Mouse (Mus musculus) embryonic facial prominence, embryonic 14.5 days (tissue): ENCODE measurements around the gene Ctnnd2. TPM values are rescaled to one million over a fixed set of nuclear protein-coding genes. Genes with fewer than 3 reads are reported as not detected.
A peak's percentile ranks its signal among the peaks of the same experiment; 100 is the strongest.

ENCODE experiments used
- ATAC-seq: fragments of 200-750 bp; cut with Nextera tagmentation; 2 replicates; pipeline ENCODE4 v1.8.0; 2017; ENCODE audit warnings: low read depth, moderate number of reproducible peaks, moderate TSS enrichment
- DNase-seq: peaks from one replicate; pipeline ENCODE4 v3.0.0-alpha.2; 2015; ENCODE audit warnings: low spot score
- H3K27ac ChIP-seq: fragments of 300-500 bp; sonication (generic); replicated peaks from 2 replicates; pipeline ENCODE4 v1.5.1; 2014; ENCODE audit warnings: low read depth, mild to moderate bottlenecking, low read length, moderate library complexity
- H3K27me3 ChIP-seq: fragments of 300-500 bp; sonication (generic); replicated peaks from 2 replicates; pipeline ENCODE4 v1.6.1; 2014; ENCODE audit warnings: low read length; ENCODE audit not compliant: control insufficient read depth, insufficient read depth
- H3K36me3 ChIP-seq: fragments of 300-500 bp; sonication (generic); 2 replicates; pipeline ENCODE4 v1.6.1; 2014; ENCODE audit warnings: low read length, mixed read lengths; ENCODE audit not compliant: control insufficient read depth, insufficient read depth
- H3K4me1 ChIP-seq: fragments of 300-500 bp; sonication (generic); 2 replicates; pipeline ENCODE4 v1.6.1; 2014; ENCODE audit warnings: antibody characterized with exemption, low read length; ENCODE audit not compliant: control insufficient read depth, insufficient read depth
- H3K4me2 ChIP-seq: fragments of 300-500 bp; sonication (generic); 2 replicates; pipeline ENCODE4 v1.6.1; 2014; ENCODE audit warnings: low read depth, mild to moderate bottlenecking, low read length, moderate library complexity, mixed read lengths
- H3K4me3 ChIP-seq: fragments of 300-500 bp; sonication (generic); 2 replicates; pipeline ENCODE4 v1.5.1; 2014; ENCODE audit warnings: low read depth, mild to moderate bottlenecking, low read length
- H3K9ac ChIP-seq: fragments of 300-500 bp; sonication (generic); 2 replicates; pipeline ENCODE4 v1.6.1; 2014; ENCODE audit warnings: low read depth, mild to moderate bottlenecking, low read length, moderate library complexity, mixed read lengths
- H3K9me3 ChIP-seq: fragments of 300-500 bp; sonication (generic); 2 replicates; pipeline ENCODE4 v1.6.1; 2016; ENCODE audit warnings: low read length; ENCODE audit not compliant: control insufficient read depth
- WGBS: fragments of 180-500 bp; shearing (Covaris S2); extraction: QIAGEN DNeasy Blood & Tissue Kit; methylation state at CpG from one replicate; pipeline ENCODE4 v1.1.7; 2014; 5-methylcytosine and 5-hydroxymethylcytosine counted together
- polyA plus RNA-seq: library from polyadenylated mRNA; unstranded; fragments of >200 nt; fragmentation: Nextera tagmentation; extraction: Ambion mirVana; gene quantifications from 2 replicates; pipeline ENCODE4 v1.2.1, GENCODE M21; 2014

Gene Ctnnd2
- polyA plus RNA-seq, 1 experiment from 2014 or later, result 7.9 TPM

- Histone ChIP-seq H3K4me3 (no peak overlapping the region), H3K9me3 (no peaks in the 10 kb centered on the region), H3K4me2 (no peak overlapping the region), H3K36me3 (no peaks in the 10 kb centered on the region), H3K27me3 (no peaks in the 10 kb centered on the region), H3K9ac (no peak overlapping the region), H3K4me1 (no peaks in the 10 kb centered on the region), H3K27ac (no peak overlapping the region)
- ATAC-seq, result no peak
- DNase-seq, result no peak
- 81% methylated on average over 1 of the region's 1 CpGs for WGBS
Observed at GRCm38 (mm10) chr15:30974436-30974835, 802.0 kb downstream of the Ctnnd2 start.

GRCm38 (mm10) chr15:30974991-30975775, 802.8 kb downstream of the Ctnnd2 start:
- H3K4me3 ChIP-seq, result no peak overlapping the region
- no peaks in the 10 kb centered on the region for H3K4me1 ChIP-seq
- no peak overlapping the region for H3K9ac ChIP-seq
- H3K27me3 ChIP-seq, result no peaks in the 10 kb centered on the region
- no peak overlapping the region for H3K27ac ChIP-seq
- H3K9me3 ChIP-seq, result no peaks in the 10 kb centered on the region
- 77% methylated on average over 16 of the region's 16 CpGs for WGBS
- no peaks in the 10 kb centered on the region for H3K36me3 ChIP-seq
- DNase-seq (peak; percentile 5), ATAC-seq (no peak)
- H3K4me2 ChIP-seq, result no peak overlapping the region

DNA sequence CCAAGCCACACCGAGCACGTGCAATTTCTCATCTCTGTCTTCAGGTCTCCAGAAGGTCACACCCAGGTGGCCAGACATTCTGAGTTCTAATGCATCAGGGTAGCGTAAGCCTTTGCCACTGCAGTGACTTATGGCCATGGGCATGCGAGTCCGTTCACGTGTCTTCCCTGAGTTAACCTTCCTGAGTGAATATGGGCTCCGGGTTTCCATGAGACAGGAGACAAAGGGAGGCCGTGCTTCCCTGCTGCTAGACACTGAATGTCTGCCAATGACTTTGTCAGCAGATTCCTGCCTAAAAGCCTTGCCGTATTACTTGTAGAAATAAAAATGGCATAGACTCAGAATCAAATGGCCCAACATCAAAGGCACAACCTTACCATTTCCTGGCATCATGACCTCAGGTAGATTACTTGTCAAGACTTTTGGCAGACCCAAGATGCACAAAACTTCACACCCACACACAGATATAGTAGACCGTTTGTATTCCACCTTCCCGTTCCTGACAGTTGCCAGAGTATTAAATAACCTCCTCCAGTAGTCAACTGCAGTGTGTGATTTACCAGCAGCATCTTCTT, 804.9 kb downstream of the Ctnnd2 start:
- H3K27me3 ChIP-seq, result no peaks in the 10 kb centered on the region
- no peak overlapping the region for H3K4me2 ChIP-seq
- DNase-seq (no peak), ATAC-seq (no peak)
- H3K27ac ChIP-seq, result no peak overlapping the region
- no peak overlapping the region for H3K9ac ChIP-seq
- H3K9me3 ChIP-seq, result no peaks in the 10 kb centered on the region
- 76% methylated on average over 11 of the region's 11 CpGs for WGBS
- no peak overlapping the region for H3K4me3 ChIP-seq
- H3K4me1 ChIP-seq, result no peaks in the 10 kb centered on the region
- no peaks in the 10 kb centered on the region for H3K36me3 ChIP-seq

- DNase-seq, result no peak
- Histone ChIP-seq H3K4me2 (no peak overlapping the region), H3K9me3 (no peaks in the 10 kb centered on the region), H3K27me3 (no peaks in the 10 kb centered on the region), H3K9ac (no peak overlapping the region), H3K4me1 (no peaks in the 10 kb centered on the region), H3K4me3 (no peak overlapping the region), H3K36me3 (no peaks in the 10 kb centered on the region), H3K27ac (no peak overlapping the region)
- 90% methylated on average over 2 of the region's 2 CpGs for WGBS
- no peak for ATAC-seq
Observed at GRCm38 (mm10) chr15:30986890-30987289, 814.5 kb downstream of the Ctnnd2 start.

- WGBS, result 47% methylated on average over 15 of the region's 15 CpGs
- Histone ChIP-seq H3K4me2 (no peak overlapping the region), H3K27me3 (no peaks in the 10 kb centered on the region), H3K27ac (no peak overlapping the region), H3K36me3 (no peaks in the 10 kb centered on the region), H3K9ac (no peak overlapping the region), H3K4me3 (no peak overlapping the region), H3K9me3 (no peaks in the 10 kb centered on the region), H3K4me1 (no peaks in the 10 kb centered on the region)
- no peak for ATAC-seq
- peak; percentile 26 for DNase-seq
Observed at GRCm38 (mm10) chr15:30990421-30991252, 818.2 kb downstream of the Ctnnd2 start.

DNA sequence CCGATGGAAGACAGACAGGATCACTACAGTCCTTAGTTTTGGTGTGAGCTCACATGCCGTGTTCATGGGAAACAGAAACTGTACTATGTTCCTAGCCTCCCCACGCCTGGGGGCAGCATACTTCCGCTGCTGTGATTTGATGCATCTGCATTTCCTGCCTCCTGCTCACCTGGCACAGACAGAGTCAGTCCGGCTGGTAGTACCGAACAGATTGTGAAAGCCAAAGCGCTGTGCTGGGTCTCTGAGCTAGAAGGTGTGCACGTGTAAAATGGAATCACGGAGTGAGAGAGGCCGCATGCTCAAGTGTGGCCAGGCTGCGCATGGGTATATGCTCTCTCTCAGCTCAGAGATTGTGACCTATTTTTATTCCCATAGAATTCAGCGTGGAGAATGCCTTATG, 820.0 kb downstream of the Ctnnd2 start:
- H3K27me3 ChIP-seq, result no peaks in the 10 kb centered on the region
- H3K27ac ChIP-seq, result no peak overlapping the region
- no peak overlapping the region for H3K4me3 ChIP-seq
- ATAC-seq, result no peak
- 78% methylated on average over 12 of the region's 12 CpGs for WGBS
- H3K9me3 ChIP-seq, result no peaks in the 10 kb centered on the region
- no peak overlapping the region for H3K9ac ChIP-seq
- no peak overlapping the region for H3K4me2 ChIP-seq
- no peaks in the 10 kb centered on the region for H3K4me1 ChIP-seq
- no peaks in the 10 kb centered on the region for H3K36me3 ChIP-seq
- no peak for DNase-seq

GRCm38 (mm10) chr15:30992901-30993300, 820.5 kb downstream of the Ctnnd2 start:
- 84% methylated on average over 3 of the region's 3 CpGs for WGBS
- Histone ChIP-seq H3K9me3 (no peaks in the 10 kb centered on the region), H3K4me1 (no peaks in the 10 kb centered on the region), H3K36me3 (no peaks in the 10 kb centered on the region), H3K9ac (no peak overlapping the region), H3K4me2 (no peak overlapping the region), H3K27ac (no peak overlapping the region), H3K4me3 (no peak overlapping the region), H3K27me3 (no peaks in the 10 kb centered on the region)
- DNase-seq, result no peak
- ATAC-seq, result no peak

GRCm38 (mm10) chr15:30995346-30995745, 823.0 kb downstream of the Ctnnd2 start:
- Histone ChIP-seq H3K27me3 (no peaks in the 10 kb centered on the region), H3K4me1 (no peaks in the 10 kb centered on the region), H3K4me2 (no peak overlapping the region), H3K9ac (no peak overlapping the region), H3K36me3 (no peaks in the 10 kb centered on the region), H3K27ac (no peak overlapping the region), H3K4me3 (no peak overlapping the region), H3K9me3 (no peaks in the 10 kb centered on the region)
- WGBS, result 77% methylated on average over 3 of the region's 3 CpGs
- no peak for DNase-seq
- ATAC-seq, result no peak
